Mouse (Mus musculus) heart, postnatal 0 days (tissue): ENCODE data around the gene Pla2g12a.

ENCODE experiments used
- CTCF ChIP-seq: IDR thresholded peaks from 2 replicates; pipeline ENCODE4 v1.5.1; 2016; ENCODE audit warnings: antibody characterized with exemption, control low read depth, low read depth
- EP300 ChIP-seq: IDR thresholded peaks from 2 replicates; pipeline ENCODE4 v1.6.1; 2016; ENCODE audit warnings: antibody characterized with exemption, low read depth

DNA sequence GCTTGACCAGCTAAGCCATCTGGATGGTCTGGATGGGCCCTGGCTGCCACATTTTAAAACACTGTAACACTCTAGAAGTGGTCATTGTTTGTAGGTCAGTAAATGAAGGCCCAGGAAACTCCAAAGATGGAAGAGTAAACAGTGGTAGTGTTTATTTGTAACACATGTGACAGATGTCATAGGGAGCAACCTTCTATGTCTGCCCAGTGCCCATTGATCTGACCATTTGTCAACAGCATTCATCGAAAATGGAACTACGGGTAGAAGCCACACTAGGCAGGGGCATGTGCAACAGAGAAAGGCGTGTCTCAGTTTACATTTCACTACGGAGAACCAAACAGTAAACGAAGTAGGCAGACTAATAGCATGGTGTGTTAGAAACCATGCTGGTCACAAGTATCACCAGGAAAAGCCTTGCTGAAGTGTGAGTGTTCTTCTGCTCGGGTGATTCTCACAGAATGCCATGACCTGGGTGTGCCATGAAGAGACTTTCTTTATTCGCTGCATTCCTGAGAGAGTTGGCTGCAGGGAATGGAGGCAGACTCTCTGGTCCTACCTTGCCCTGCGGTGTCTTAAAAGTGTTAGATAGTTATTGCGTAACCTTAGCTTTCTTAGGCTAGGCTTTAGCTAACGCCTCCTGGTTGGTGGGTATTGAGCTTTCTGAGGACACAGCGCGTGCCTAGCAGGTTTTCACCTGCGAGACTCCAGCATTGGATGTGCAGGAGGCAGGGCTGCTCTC lies 9.5 kb downstream of the Pla2g12a start:
- no peak for TF ChIP-seq CTCF
- no peak for TF ChIP-seq EP300
